8 mouse cellular contexts compared by ENCODE assay signal in genomic region chr9:40757685-40758270, GRCm38 (mm10). TPM values are rescaled to one million over a fixed set of nuclear protein-coding genes. Genes with fewer than 3 reads are reported as not detected.
DNase-seq lines count a peak whose midpoint lies in the region; ATAC-seq lines count a peak whose summit lies in the region.

No protein-coding gene starts in this region.

- peak overlapping the region; percentile 24 for H3K4me3 ChIP-seq in hindbrain, embryonic 12.5 days
- peak overlapping the region; percentile 41 for H3K4me3 ChIP-seq in lung, embryonic 16.5 days (ENCODE audit: low read length)

- no peaks in the 10 kb centered on the region for H3K9me3 ChIP-seq in hindbrain, embryonic 12.5 days (replicated peaks)
- H3K9me3 ChIP-seq in lung, embryonic 16.5 days (ENCODE audit: control insufficient read depth, low read length), result no peaks in the 10 kb centered on the region

- H3K4me2 ChIP-seq in hindbrain, embryonic 12.5 days (replicated peaks), result peak overlapping the region; percentile 53
- peak overlapping the region; percentile 77 for H3K4me2 ChIP-seq in lung, embryonic 16.5 days (ENCODE audit: low read depth, low read length)

- peak; percentile 92 for DNase-seq in NIH3T3 (ENCODE audit: low read depth)
- peak; percentile 91 for DNase-seq in cerebellum, adult 9-10 months
- DNase-seq in frontal cortex, postnatal 14 days (ENCODE audit: low spot score in 2 of 2), result peak; percentile 77 to 83
- peak; percentile 77 to 81 for DNase-seq in layer of hippocampus, postnatal 10 days (ENCODE audit: low spot score in 2 of 2)
- peak; percentile 42 for DNase-seq in ovary, adult 18-20 months (ENCODE audit: low spot score)
- DNase-seq in thymus, adult 18-20 months, result peak; percentile 27 to 36

- peak overlapping the region; percentile 49 for H3K9ac ChIP-seq in hindbrain, embryonic 12.5 days
- peak overlapping the region; percentile 58 for H3K9ac ChIP-seq in lung, embryonic 16.5 days (ENCODE audit: low read length)

- no peaks in the 10 kb centered on the region; the same call in 1 of the 2 replicates for H3K27me3 ChIP-seq in hindbrain, embryonic 12.5 days
- H3K27me3 ChIP-seq in lung, embryonic 16.5 days (ENCODE audit: control insufficient read depth, insufficient read depth, low read depth, low read length), result no peaks in the 10 kb centered on the region

- ATAC-seq in hindbrain, embryonic 12.5 days (ENCODE audit: low FRiP score), result peak; percentile 92
- ATAC-seq in lung, embryonic 16.5 days (ENCODE audit: low read depth), result peak; percentile 94

- peak overlapping the region; percentile 76 for H3K27ac ChIP-seq in hindbrain, embryonic 12.5 days
- H3K27ac ChIP-seq in lung, embryonic 16.5 days (ENCODE audit: low read length), result peak overlapping the region; percentile 59

- H3K4me1 ChIP-seq in hindbrain, embryonic 12.5 days, result peaks cover 16% of the 10 kb centered on the region
- H3K4me1 ChIP-seq in lung, embryonic 16.5 days (replicated peaks; ENCODE audit: control insufficient read depth, insufficient read depth, low read length), result peaks cover 14% of the 10 kb centered on the region

- H3K36me3 ChIP-seq in hindbrain, embryonic 12.5 days, result no peaks in the 10 kb centered on the region; the same call in 1 of the 2 replicates
- H3K36me3 ChIP-seq in lung, embryonic 16.5 days (ENCODE audit: control insufficient read depth, insufficient read depth, low read length), result no peaks in the 10 kb centered on the region

- 10% methylated on average over 22 of the region's 22 CpGs for WGBS in hindbrain, embryonic 12.5 days
- WGBS in lung, embryonic 16.5 days, result 7% methylated on average over 22 of the region's 22 CpGs

RNA-seq across cellular contexts. Expression of gene Hspa8, which starts 43.0 kb away (rescaled TPM):
- polyA plus RNA-seq in hindbrain, embryonic 12.5 days (2016; fragmentation: Nextera tagmentation; extraction: Ambion mirVana), result 2,594 and 2,617 TPM in 2 replicates
- 1,000 to 10,000 TPM; 1,788 to 2,276 TPM for total RNA-seq in layer of hippocampus, postnatal 10 days (2021)
- 2,362 and 2,391 TPM in 2 replicates for polyA plus RNA-seq in lung, embryonic 16.5 days (2015; fragmentation: Nextera tagmentation; extraction: Ambion mirVana)

Comparison
In these comparisons a context has a peak if more than half of its experiments do, and no peak if none do; other contexts are left out.
1. Peak in every context shown above with its lines: DNase-seq, ATAC-seq, H3K4me3 ChIP-seq and H3K27ac ChIP-seq.
2. DNase-seq: peak in every context shown above with its lines; median percentile 92 in NIH3T3; 91 in cerebellum, adult 9-10 months; 80 in frontal cortex, postnatal 14 days; 79 in layer of hippocampus, postnatal 10 days; 42 in ovary, adult 18-20 months; 32 in thymus, adult 18-20 months.